Mouse (Mus musculus) olfactory bulb, adult 2 months (tissue): ENCODE measurements around the gene Ahcyl1.

Experiments
- CTCF ChIP-seq: fragments of 200-500 bp; IDR thresholded peaks from 2 replicates; pipeline ENCODE4 v1.5.1; 2012; ENCODE audit warnings: low read depth, mild to moderate bottlenecking, low read length, moderate library complexity; ENCODE audit not compliant: insufficient read depth
- POLR2A ChIP-seq: fragments of 200-500 bp; IDR thresholded peaks from 2 replicates; pipeline ENCODE4 v1.6.1; 2012; ENCODE audit warnings: mild to moderate bottlenecking, low read depth, low read length, moderate library complexity; ENCODE audit not compliant: insufficient read depth

DNA sequence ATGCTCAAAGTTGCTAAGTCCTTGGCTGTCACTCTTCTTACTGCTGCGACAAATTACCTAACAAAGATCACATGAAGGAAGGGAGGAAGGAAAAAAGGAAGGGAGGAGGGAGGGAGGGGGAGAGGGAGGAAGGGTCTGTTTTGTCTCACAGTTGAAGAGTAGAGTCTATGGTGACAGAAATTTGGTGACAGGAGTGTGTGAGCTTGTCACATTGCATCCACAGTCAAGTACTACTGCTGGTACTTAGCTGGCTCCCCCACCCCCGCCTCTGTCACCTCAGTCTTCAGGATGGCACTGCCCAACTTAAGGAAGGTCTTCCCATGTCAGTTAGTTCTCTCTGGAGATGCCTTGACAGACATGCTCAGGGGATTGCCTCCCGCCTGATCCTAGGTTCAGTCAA lies 60.1 kb downstream of the Ahcyl1 start:
- TF ChIP-seq CTCF (no peak), POLR2A (no peak)
